Mouse (Mus musculus): ENCODE measurements around the gene Ctxn2.

- TF ChIP-seq CTCF (IDR thresholded peaks at IDR 0.05; ENCODE audit: low read depth) (no peak), EP300 (IDR thresholded peaks at IDR 0.05; ENCODE audit: low read depth) (no peak)
Observed at GRCm38 (mm10) chr2:125187904-125188303, 51.4 kb downstream of the Ctxn2 start.

Measured in liver, postnatal 0 days (tissue).